Mouse (Mus musculus) liver, embryonic 14.5 days (tissue): Measurements from ENCODE around the gene Fkbpl.

Source experiments
- CTCF ChIP-seq: IDR thresholded peaks from 2 replicates; pipeline ENCODE4 v1.5.1; 2016; ENCODE audit warnings: antibody characterized with exemption, low read depth, control low read depth
- EP300 ChIP-seq: IDR thresholded peaks from 2 replicates; pipeline ENCODE4 v1.6.1; 2016; ENCODE audit warnings: antibody characterized with exemption, low read depth

DNA sequence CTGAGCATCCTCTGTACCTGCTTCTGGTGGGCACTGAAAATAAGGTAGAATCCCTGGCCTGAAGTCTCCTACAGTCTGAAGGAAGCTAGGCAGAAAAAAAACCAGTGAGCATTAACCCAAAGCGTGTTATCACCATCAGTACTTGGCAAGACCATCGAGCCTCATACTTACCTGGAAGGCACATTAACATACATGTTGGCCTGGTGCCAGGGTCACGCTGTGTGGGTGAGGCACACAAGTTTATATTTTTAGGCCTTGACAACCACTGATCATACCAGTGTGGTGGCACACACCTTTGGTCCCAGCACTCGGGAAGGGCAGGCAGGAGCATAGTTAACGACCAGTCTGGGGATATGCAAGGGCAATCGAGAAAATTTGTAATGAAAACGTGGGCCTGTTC is 36.6 kb upstream of the Fkbpl start:
- TF ChIP-seq CTCF (no peak), EP300 (no peak)
